Mouse (Mus musculus): Measurements from ENCODE around the gene Hnrnpa0. TPM values are rescaled to one million over a fixed set of nuclear protein-coding genes. Genes with fewer than 3 reads are reported as not detected.
"Not testable (repeated sequence)": the region's sequence is repeated elsewhere in the genome, so short reads cannot be mapped to it uniquely, and the experiment has no call there.

Gene Hnrnpa0
- polyA plus RNA-seq, 1 experiment from 2014 or later, result 5.2 TPM

DNA sequence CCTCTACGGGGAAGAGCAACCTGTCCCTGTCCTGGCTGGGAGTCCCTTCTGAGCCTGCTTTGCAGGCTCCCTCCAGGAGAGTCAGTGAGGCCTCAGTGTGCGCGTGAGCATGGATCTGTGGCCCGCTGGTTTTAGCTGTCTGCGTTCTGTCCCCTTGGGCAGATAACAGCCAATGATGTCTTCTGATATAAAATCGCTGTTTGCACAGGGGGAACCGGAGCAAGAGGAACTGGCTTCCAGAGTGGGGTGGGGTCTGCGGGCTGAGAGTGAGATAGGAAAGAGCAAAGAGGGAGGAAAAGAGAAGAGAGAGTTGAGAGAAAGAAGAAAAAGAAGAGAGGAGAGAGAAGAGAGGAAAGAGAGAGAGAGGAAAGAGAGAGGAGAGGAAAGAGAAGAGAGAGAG is 28.7 kb upstream of the Hnrnpa0 start:
- Histone ChIP-seq H3K9me3 (replicated peaks; ENCODE audit: control insufficient read depth, low read length) (no peaks in the 10 kb centered on the region), H3K4me3 (ENCODE audit: low read depth, low read length) (peak overlapping the region; percentile 81), H3K9ac (ENCODE audit: low read depth, low read length) (no peak overlapping the region; the same call in 1 of the 2 replicates), H3K4me1 (ENCODE audit: control insufficient read depth, low read depth, low read length) (peaks cover 10% of the 10 kb centered on the region), H3K36me3 (ENCODE audit: control insufficient read depth, insufficient read depth) (peaks cover 13% of the 10 kb centered on the region; the same call in 1 of the 2 replicates), H3K27me3 (ENCODE audit: control insufficient read depth, insufficient read depth, low read depth, low read length) (no peaks in the 10 kb centered on the region), H3K27ac (ENCODE audit: low read length) (no peak overlapping the region), H3K4me2 (ENCODE audit: low read depth, low read length) (peak overlapping the region; percentile 97)
- WGBS (ENCODE audit: insufficient replicate concordance), result 6% methylated on average over 8 of the region's 8 CpGs
- ATAC-seq (ENCODE audit: low read depth), result no peak

- WGBS (ENCODE audit: insufficient replicate concordance), result 70% methylated on average over 2 of the region's 2 CpGs
- H3K27me3 ChIP-seq (ENCODE audit: control insufficient read depth, insufficient read depth, low read depth, low read length), result no peaks in the 10 kb centered on the region
- no peak for ATAC-seq (ENCODE audit: low read depth)
- H3K36me3 ChIP-seq (ENCODE audit: control insufficient read depth, insufficient read depth), result peaks cover 8% of the 10 kb centered on the region; the same call in 1 of the 2 replicates
- peaks cover 10% of the 10 kb centered on the region for H3K4me1 ChIP-seq (ENCODE audit: control insufficient read depth, low read depth, low read length)
- no peaks in the 10 kb centered on the region for H3K9me3 ChIP-seq (replicated peaks; ENCODE audit: control insufficient read depth, low read length)
- H3K4me2 ChIP-seq (ENCODE audit: low read depth, low read length), result no peak overlapping the region
- no peak overlapping the region for H3K9ac ChIP-seq (ENCODE audit: low read depth, low read length)
- no peak overlapping the region for H3K4me3 ChIP-seq (ENCODE audit: low read depth, low read length)
- H3K27ac ChIP-seq (ENCODE audit: low read length), result no peak overlapping the region
These were observed 27.7 kb upstream of the Hnrnpa0 start for GRCm38 (mm10) chr13:58156031-58156430.

DNA sequence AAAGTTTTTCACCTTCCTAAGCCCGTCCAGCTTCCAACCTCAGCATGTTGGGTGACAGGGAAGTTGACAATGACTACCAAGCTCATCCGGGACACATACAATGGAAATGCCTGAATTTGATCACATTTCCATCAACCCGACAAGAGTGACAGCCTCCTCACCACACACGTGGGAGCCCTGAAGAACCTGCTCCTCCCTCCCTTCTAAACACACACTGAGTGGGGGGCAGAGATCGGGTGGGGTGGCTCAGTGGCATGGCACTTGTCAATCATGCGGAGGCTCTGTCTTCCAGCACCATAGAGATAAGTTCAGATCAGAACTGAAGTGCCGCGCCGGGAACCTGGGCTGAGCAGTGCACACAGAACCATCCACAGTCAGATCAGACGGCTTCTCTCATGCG is 22.1 kb upstream of the Hnrnpa0 start:
- Histone ChIP-seq H3K4me3 (ENCODE audit: low read depth, low read length) (no peak overlapping the region), H3K4me1 (ENCODE audit: control insufficient read depth, low read depth, low read length) (peaks cover 6% of the 10 kb centered on the region), H3K27me3 (ENCODE audit: control insufficient read depth, insufficient read depth, low read depth, low read length) (peaks cover 2% of the 10 kb centered on the region; the same call in 1 of the 2 replicates), H3K36me3 (ENCODE audit: control insufficient read depth, insufficient read depth) (no peaks in the 10 kb centered on the region), H3K9me3 (replicated peaks; ENCODE audit: control insufficient read depth, low read length) (no peaks in the 10 kb centered on the region), H3K4me2 (ENCODE audit: low read depth, low read length) (no peak overlapping the region), H3K9ac (ENCODE audit: low read depth, low read length) (no peak overlapping the region), H3K27ac (ENCODE audit: low read length) (no peak overlapping the region)
- WGBS (ENCODE audit: insufficient replicate concordance), result 50% methylated on average over 11 of the region's 11 CpGs
- ATAC-seq (ENCODE audit: low read depth), result no peak

GRCm38 (mm10) chr13:58149629-58150028 is 21.3 kb upstream of the Hnrnpa0 start:
- peaks cover 6% of the 10 kb centered on the region for H3K4me1 ChIP-seq (ENCODE audit: control insufficient read depth, low read depth, low read length)

GRCm38 (mm10) chr13:58149033-58149558 is 20.7 kb upstream of the Hnrnpa0 start:
- Histone ChIP-seq H3K9ac (ENCODE audit: low read depth, low read length) (peak overlapping the region; percentile 50; the same call in 1 of the 2 replicates), H3K4me2 (ENCODE audit: low read depth, low read length) (peak overlapping the region; percentile 63), H3K36me3 (ENCODE audit: control insufficient read depth, insufficient read depth) (no peaks in the 10 kb centered on the region), H3K4me1 (ENCODE audit: control insufficient read depth, low read depth, low read length) (peaks cover 6% of the 10 kb centered on the region), H3K4me3 (ENCODE audit: low read depth, low read length) (peak overlapping the region; percentile 56), H3K27me3 (ENCODE audit: control insufficient read depth, insufficient read depth, low read depth, low read length) (peaks cover 2% of the 10 kb centered on the region; the same call in 1 of the 2 replicates), H3K9me3 (replicated peaks; ENCODE audit: control insufficient read depth, low read length) (no peaks in the 10 kb centered on the region), H3K27ac (ENCODE audit: low read length) (no peak overlapping the region)
- peak; percentile 47 for ATAC-seq (ENCODE audit: low read depth)
- WGBS (ENCODE audit: insufficient replicate concordance), result 37% methylated on average over 5 of the region's 5 CpGs

More at GRCm38 (mm10) chr13:58149629-58150028, 21.3 kb upstream of the Hnrnpa0 start:
- no peak for ATAC-seq (ENCODE audit: low read depth)
- WGBS (ENCODE audit: insufficient replicate concordance), result 75% methylated on average over 3 of the region's 3 CpGs
- peaks cover 2% of the 10 kb centered on the region; the same call in 1 of the 2 replicates for H3K27me3 ChIP-seq (ENCODE audit: control insufficient read depth, insufficient read depth, low read depth, low read length)
- no peak overlapping the region for H3K27ac ChIP-seq (ENCODE audit: low read length)
- no peak overlapping the region for H3K4me3 ChIP-seq (ENCODE audit: low read depth, low read length)
- no peak overlapping the region for H3K4me2 ChIP-seq (ENCODE audit: low read depth, low read length)
- H3K36me3 ChIP-seq (ENCODE audit: control insufficient read depth, insufficient read depth), result no peaks in the 10 kb centered on the region
- no peak overlapping the region for H3K9ac ChIP-seq (ENCODE audit: low read depth, low read length)
- H3K9me3 ChIP-seq (replicated peaks; ENCODE audit: control insufficient read depth, low read length), result no peaks in the 10 kb centered on the region

- Histone ChIP-seq H3K9ac (ENCODE audit: low read depth, low read length) (peak overlapping the region; percentile 50), H3K4me1 (ENCODE audit: control insufficient read depth, low read depth, low read length) (peaks cover 6% of the 10 kb centered on the region), H3K27ac (ENCODE audit: low read length) (peak overlapping the region; percentile 48; the same call in 1 of the 2 replicates), H3K36me3 (ENCODE audit: control insufficient read depth, insufficient read depth) (no peaks in the 10 kb centered on the region), H3K9me3 (replicated peaks; ENCODE audit: control insufficient read depth, low read length) (no peaks in the 10 kb centered on the region), H3K27me3 (ENCODE audit: control insufficient read depth, insufficient read depth, low read depth, low read length) (peaks cover 2% of the 10 kb centered on the region; the same call in 1 of the 2 replicates), H3K4me3 (ENCODE audit: low read depth, low read length) (peak overlapping the region; percentile 56), H3K4me2 (ENCODE audit: low read depth, low read length) (peak overlapping the region; percentile 63)
- peak; percentile 85 for ATAC-seq (ENCODE audit: low read depth)
- WGBS (ENCODE audit: insufficient replicate concordance), result 2% methylated on average over 17 of the region's 17 CpGs
These were observed 20.0 kb upstream of the Hnrnpa0 start for GRCm38 (mm10) chr13:58148256-58148831.

- Histone ChIP-seq H3K4me3 (ENCODE audit: low read depth, low read length) (no peak overlapping the region), H3K9me3 (replicated peaks; ENCODE audit: control insufficient read depth, low read length) (no peaks in the 10 kb centered on the region), H3K9ac (ENCODE audit: low read depth, low read length) (no peak overlapping the region), H3K27ac (ENCODE audit: low read length) (no peak overlapping the region), H3K4me1 (ENCODE audit: control insufficient read depth, low read depth, low read length) (peaks cover 6% of the 10 kb centered on the region), H3K27me3 (ENCODE audit: control insufficient read depth, insufficient read depth, low read depth, low read length) (peaks cover 2% of the 10 kb centered on the region; the same call in 1 of the 2 replicates), H3K4me2 (ENCODE audit: low read depth, low read length) (no peak overlapping the region), H3K36me3 (ENCODE audit: control insufficient read depth, insufficient read depth) (no peaks in the 10 kb centered on the region)
- WGBS (ENCODE audit: insufficient replicate concordance), result 71% methylated on average over 1 of the region's 1 CpGs
- ATAC-seq (ENCODE audit: low read depth), result no peak
These were observed 19.4 kb upstream of the Hnrnpa0 start for GRCm38 (mm10) chr13:58147760-58148159.

DNA sequence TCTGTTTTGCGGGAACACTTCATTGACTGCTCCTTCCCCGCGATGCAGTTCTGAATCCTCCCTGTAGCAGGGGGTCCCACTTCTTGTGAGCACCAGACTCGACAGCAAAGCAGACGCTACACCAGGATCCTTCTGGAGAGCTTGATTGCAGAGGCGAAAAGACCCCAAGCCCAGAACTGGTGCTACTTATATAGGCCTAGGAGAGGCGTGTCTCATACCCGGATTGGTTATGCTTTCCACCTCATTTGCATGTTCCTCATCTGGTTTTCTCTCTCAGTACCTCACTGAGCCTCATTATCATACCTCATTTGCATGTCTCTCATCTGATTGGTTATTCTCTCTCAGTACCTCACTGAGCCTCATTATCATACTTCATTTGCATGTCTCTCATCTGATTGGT is 18.2 kb upstream of the Hnrnpa0 start:
- H3K4me3 ChIP-seq (ENCODE audit: low read depth, low read length); H3K4me2 ChIP-seq (ENCODE audit: low read depth, low read length); H3K4me1 ChIP-seq (ENCODE audit: control insufficient read depth, low read depth, low read length); ATAC-seq (ENCODE audit: low read depth); H3K27me3 ChIP-seq (ENCODE audit: control insufficient read depth, insufficient read depth, low read depth, low read length); H3K27ac ChIP-seq (ENCODE audit: low read length); H3K9ac ChIP-seq (ENCODE audit: low read depth, low read length); H3K9me3 ChIP-seq (replicated peaks; ENCODE audit: control insufficient read depth, low read length); H3K36me3 ChIP-seq (ENCODE audit: control insufficient read depth, insufficient read depth): not testable (repeated sequence)
- 92% methylated on average over 8 of the region's 8 CpGs for WGBS (ENCODE audit: insufficient replicate concordance)

DNA sequence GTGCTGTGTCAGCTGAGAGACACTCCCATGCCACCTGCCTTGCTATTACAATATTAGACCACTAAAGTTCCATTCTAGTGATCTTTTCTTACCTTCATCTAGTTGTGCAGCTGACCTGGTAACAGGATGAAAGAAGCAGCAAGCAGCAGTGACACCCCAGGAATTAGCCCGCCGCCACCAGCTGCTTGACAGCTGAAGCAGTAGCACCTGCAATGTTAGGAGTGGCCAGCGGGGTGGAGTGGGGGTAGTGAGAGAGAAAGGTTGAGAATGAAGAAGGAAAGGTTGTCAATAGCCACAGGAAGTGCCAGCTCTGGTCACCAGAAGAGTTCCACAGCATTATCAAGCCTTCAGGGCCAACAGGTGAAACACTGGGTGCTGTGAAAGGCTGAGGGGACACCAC is 3.3 kb upstream of the Hnrnpa0 start:
- WGBS (ENCODE audit: insufficient replicate concordance), result 71% methylated on average over 3 of the region's 3 CpGs

More for the DNA sequence above, 3.3 kb upstream of the Hnrnpa0 start:
- H3K4me2 ChIP-seq (ENCODE audit: low read depth, low read length), result no peak overlapping the region
- no peaks in the 10 kb centered on the region for H3K9me3 ChIP-seq (replicated peaks; ENCODE audit: control insufficient read depth, low read length)
- H3K4me1 ChIP-seq (ENCODE audit: control insufficient read depth, low read depth, low read length), result peaks cover 10% of the 10 kb centered on the region
- no peak overlapping the region for H3K4me3 ChIP-seq (ENCODE audit: low read depth, low read length)
- no peaks in the 10 kb centered on the region for H3K36me3 ChIP-seq (ENCODE audit: control insufficient read depth, insufficient read depth)
- no peaks in the 10 kb centered on the region for H3K27me3 ChIP-seq (ENCODE audit: control insufficient read depth, insufficient read depth, low read depth, low read length)
- H3K9ac ChIP-seq (ENCODE audit: low read depth, low read length), result no peak overlapping the region
- no peak overlapping the region for H3K27ac ChIP-seq (ENCODE audit: low read length)
- no peak for ATAC-seq (ENCODE audit: low read depth)
